ENCODE assay signal across 27 mouse cellular contexts in the genomic region with DNA sequence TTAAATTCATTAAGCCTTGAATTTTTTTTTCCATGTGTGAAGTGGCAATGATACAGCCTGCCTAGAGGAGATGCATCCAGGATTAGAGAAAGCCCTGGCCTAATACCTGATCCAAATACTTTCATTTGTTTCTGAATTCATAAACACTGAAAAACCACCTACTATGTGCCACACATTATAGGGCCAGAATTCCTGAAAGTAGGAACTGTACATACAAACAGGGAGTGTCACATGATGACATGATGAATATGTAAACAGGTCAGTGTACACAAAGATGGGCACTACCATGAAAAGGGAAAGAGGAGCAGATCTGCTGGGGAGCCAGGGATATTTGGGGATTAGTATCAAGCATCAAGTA.
DNase-seq lines count a peak whose midpoint lies in the region; ATAC-seq and TF ChIP-seq lines count a peak whose summit lies in the region.
"Had no signal": no experiment of that assay in that cellular context is flagged by ENCODE, and none has a peak within 500 bp of the region (broad histone marks: within the 10 kb centered on the region; RNA-seq: fewer than 3 reads in every experiment).

No protein-coding gene starts in this region.

- no peak overlapping the region for H3K4me2 ChIP-seq in embryonic facial prominence, embryonic 15.5 days (replicated peaks)
- H3K4me2 ChIP-seq in limb, embryonic 14.5 days (replicated peaks; ENCODE audit: low read depth, low read length, severe bottlenecking): no peak overlapping the region
- H3K4me2 ChIP-seq: forebrain, embryonic 15.5 days; heart, embryonic 12.5 days; hindbrain, embryonic 14.5 days; lung, embryonic 15.5 days; midbrain, embryonic 12.5 days; neural tube, embryonic 13.5 days had no signal

- H3K27ac ChIP-seq in gastrocnemius, adult 2 months: peak overlapping the region; percentile 43; the same call in 1 of the 2 replicates
- peak overlapping the region; percentile 35; the same call in 1 of the 2 replicates for H3K27ac ChIP-seq in bone marrow macrophage, adult 2 months (ENCODE audit: insufficient read depth, low read depth, low read length)
- H3K27ac ChIP-seq in embryonic facial prominence, embryonic 15.5 days (replicated peaks): peak overlapping the region; percentile 13; the same call in 1 of the 2 replicates
- H3K27ac ChIP-seq in limb, embryonic 14.5 days (replicated peaks; ENCODE audit: low read depth, low read length): peak overlapping the region; percentile 48; the same call in 1 of the 2 replicates
- H3K27ac ChIP-seq: forebrain, embryonic 10.5 days; forebrain, embryonic 15.5 days; heart, adult 2 months; hindbrain, embryonic 14.5 days; liver, embryonic 14.5 days; lung, embryonic 15.5 days; midbrain, embryonic 12.5 days; neural tube, embryonic 13.5 days; stomach, embryonic 15.5 days had no signal

- ATAC-seq in embryonic facial prominence, embryonic 15.5 days (ENCODE audit: insufficient number of reproducible peaks, low FRiP score, low TSS enrichment, low read depth): no peak
- ATAC-seq in limb, embryonic 14.5 days (ENCODE audit: low FRiP score, low read depth): no peak
- ATAC-seq: forebrain, embryonic 15.5 days; Patski had no signal

- H3K9ac ChIP-seq in embryonic facial prominence, embryonic 15.5 days: no peak overlapping the region
- no peak overlapping the region for H3K9ac ChIP-seq in limb, embryonic 14.5 days (ENCODE audit: low read depth, low read length, severe bottlenecking)
- H3K9ac ChIP-seq: forebrain, embryonic 15.5 days; heart, embryonic 12.5 days; hindbrain, embryonic 14.5 days; liver, embryonic 14.5 days; lung, embryonic 15.5 days; midbrain, embryonic 12.5 days; neural tube, embryonic 13.5 days; stomach, embryonic 15.5 days had no signal

- intact Hi-C loops in gastrocnemius, adult 2 months (cut with DNase I): no loop called here
- intact Hi-C loops in gastrocnemius, postnatal 14 days (cut with DNase I; ENCODE audit: low total_unique reads): no loop called here

- no peak for DNase-seq in gastrocnemius, adult 2 months
- DNase-seq in gastrocnemius, postnatal 14 days: no peak
- DNase-seq in limb, embryonic 14.5 days (ENCODE audit: low spot score): no peak
- DNase-seq in embryo, embryonic 10.5 days (ENCODE audit: low spot score): no peak
- DNase-seq in spleen, postnatal 36 days (ENCODE audit: low spot score in 2 of 2): no peak
- DNase-seq in cerebellum, postnatal 25 days: no peak
- DNase-seq: adrenal gland, postnatal 10 days; cerebellum, adult 11 months; cerebellum, adult 9-10 months; heart, postnatal 4 days; kidney, adult 11 months; kidney, postnatal 36 days; layer of hippocampus, postnatal 36 days had no signal

- H3K4me1 ChIP-seq in bone marrow macrophage, adult 2 months (ENCODE audit: control insufficient read depth, insufficient read depth, low read length): 0 out of 2 replicates have a peak, but pooled peaks cover 5% of the 10 kb centered on the region
- peaks cover 9% of the 10 kb centered on the region for H3K4me1 ChIP-seq in embryonic facial prominence, embryonic 15.5 days
- H3K4me1 ChIP-seq in limb, embryonic 14.5 days (ENCODE audit: control insufficient read depth, insufficient read depth, low read length): peaks cover 15% of the 10 kb centered on the region
- H3K4me1 ChIP-seq: forebrain, embryonic 15.5 days; heart, embryonic 12.5 days; lung, embryonic 15.5 days; midbrain, embryonic 12.5 days; neural tube, embryonic 13.5 days; stomach, embryonic 15.5 days had no signal

- H3K27me3 ChIP-seq in embryonic facial prominence, embryonic 15.5 days: peaks cover 9% of the 10 kb centered on the region; the same call in 1 of the 2 replicates
- 0 out of 2 replicates have a peak, but pooled peaks cover 9% of the 10 kb centered on the region for H3K27me3 ChIP-seq in limb, embryonic 14.5 days (ENCODE audit: control insufficient read depth, insufficient read depth, low read length)
- H3K27me3 ChIP-seq: forebrain, embryonic 15.5 days; lung, embryonic 15.5 days; midbrain, embryonic 12.5 days; neural tube, embryonic 13.5 days; Patski; stomach, embryonic 15.5 days had no signal

- no peak for TF ChIP-seq CTCF in gastrocnemius, adult 2 months (IDR thresholded peaks at IDR 0.05)
- no peak for TF ChIP-seq CTCF in bone marrow macrophage, adult 2 months (IDR thresholded peaks at IDR 0.05; ENCODE audit: low read depth, low read length)

- no peak overlapping the region for H3K4me3 ChIP-seq in gastrocnemius, adult 2 months
- H3K4me3 ChIP-seq in bone marrow macrophage, adult 2 months (ENCODE audit: insufficient read depth, low read length): no peak overlapping the region
- no peak overlapping the region for H3K4me3 ChIP-seq in embryonic facial prominence, embryonic 15.5 days (replicated peaks)
- H3K4me3 ChIP-seq in limb, embryonic 14.5 days (replicated peaks; ENCODE audit: low read length): no peak overlapping the region
- H3K4me3 ChIP-seq: forebrain, embryonic 10.5 days; forebrain, embryonic 15.5 days; heart, adult 2 months; heart, embryonic 12.5 days; lung, embryonic 15.5 days; midbrain, embryonic 12.5 days; neural tube, embryonic 13.5 days; stomach, embryonic 15.5 days had no signal

- no peaks in the 10 kb centered on the region for H3K9me3 ChIP-seq in embryonic facial prominence, embryonic 15.5 days (replicated peaks)
- H3K9me3 ChIP-seq in limb, embryonic 14.5 days (ENCODE audit: control insufficient read depth, low read length): no peaks in the 10 kb centered on the region
- H3K9me3 ChIP-seq: forebrain, embryonic 10.5 days; forebrain, embryonic 15.5 days; heart, embryonic 12.5 days; lung, embryonic 15.5 days; midbrain, embryonic 12.5 days; neural tube, embryonic 13.5 days; stomach, embryonic 15.5 days had no signal

- H3K36me3 ChIP-seq in embryonic facial prominence, embryonic 15.5 days: no peaks in the 10 kb centered on the region
- no peaks in the 10 kb centered on the region for H3K36me3 ChIP-seq in limb, embryonic 14.5 days (ENCODE audit: control insufficient read depth, insufficient read depth, low read length)
- H3K36me3 ChIP-seq: forebrain, embryonic 10.5 days; forebrain, embryonic 15.5 days; G1E; heart, embryonic 12.5 days; lung, embryonic 15.5 days; midbrain, embryonic 12.5 days; neural tube, embryonic 13.5 days; stomach, embryonic 15.5 days had no signal

- TF ChIP-seq POLR2A in bone marrow macrophage, adult 2 months (IDR thresholded peaks at IDR 0.05; ENCODE audit: borderline replicate concordance, low read depth, low read length): no peak
- no peak for TF ChIP-seq POLR2A in limb, embryonic 14.5 days (IDR thresholded peaks at IDR 0.05; ENCODE audit: borderline replicate concordance, extremely low read depth, insufficient read depth, insufficient read length)
